Mouse (Mus musculus) liver, embryonic 13.5 days (tissue): ENCODE measurements around the gene Mtmr12. TPM values are rescaled to one million over a fixed set of nuclear protein-coding genes. Genes with fewer than 3 reads are reported as not detected.

ENCODE experiments used
- ATAC-seq: fragments of 200-750 bp; cut with Nextera tagmentation; 2 replicates; pipeline ENCODE4 v1.8.0; 2017; ENCODE audit warnings: low read depth, mild to moderate bottlenecking, moderate number of reproducible peaks, moderate library complexity
- DNase-seq: peaks from one replicate; pipeline ENCODE4 v3.0.0; 2022
- H3K27ac ChIP-seq: fragments of 300-500 bp; sonication (generic); 2 replicates; pipeline ENCODE4 v1.5.1; 2015; ENCODE audit warnings: moderate library complexity, mild to moderate bottlenecking, inconsistent platforms
- H3K27me3 ChIP-seq: fragments of 300-500 bp; sonication (generic); 2 replicates; pipeline ENCODE4 v1.6.1; 2015; ENCODE audit warnings: mild to moderate bottlenecking, inconsistent platforms
- H3K36me3 ChIP-seq: fragments of 300-500 bp; sonication (generic); 2 replicates; pipeline ENCODE4 v1.6.1; 2015; ENCODE audit warnings: mild to moderate bottlenecking, inconsistent platforms
- H3K4me1 ChIP-seq: fragments of 300-500 bp; sonication (generic); replicated peaks from 2 replicates; pipeline ENCODE4 v1.6.1; 2015; ENCODE audit warnings: inconsistent platforms
- H3K4me2 ChIP-seq: fragments of 300-500 bp; sonication (generic); 2 replicates; pipeline ENCODE4 v1.6.1; 2015; ENCODE audit warnings: inconsistent platforms, mild to moderate bottlenecking, moderate library complexity
- H3K4me3 ChIP-seq: fragments of 300-500 bp; sonication (generic); replicated peaks from 2 replicates; pipeline ENCODE4 v1.5.1; 2015; ENCODE audit warnings: mild to moderate bottlenecking, inconsistent platforms
- H3K9ac ChIP-seq: fragments of 300-500 bp; sonication (generic); 2 replicates; pipeline ENCODE4 v1.6.1; 2015; ENCODE audit warnings: mild to moderate bottlenecking, inconsistent platforms
- H3K9me3 ChIP-seq: fragments of 300-500 bp; sonication (generic); replicated peaks from 2 replicates; pipeline ENCODE4 v1.6.1; 2016; ENCODE audit warnings: inconsistent platforms
- WGBS: fragments of 180-500 bp; shearing (Covaris S2); methylation state at CpG from one replicate; pipeline ENCODE4 v1.1.7; 2015; ENCODE audit not compliant: insufficient replicate concordance; 5-methylcytosine and 5-hydroxymethylcytosine counted together
- polyA plus RNA-seq: library from polyadenylated mRNA; unstranded; fragments of >200 nt; fragmentation: Nextera tagmentation; extraction: Ambion mirVana; gene quantifications from 2 replicates; pipeline ENCODE4 v1.2.1, GENCODE M21; 2015

Gene Mtmr12
- polyA plus RNA-seq, 1 experiment from 2014 or later = 6.3 TPM

DNA sequence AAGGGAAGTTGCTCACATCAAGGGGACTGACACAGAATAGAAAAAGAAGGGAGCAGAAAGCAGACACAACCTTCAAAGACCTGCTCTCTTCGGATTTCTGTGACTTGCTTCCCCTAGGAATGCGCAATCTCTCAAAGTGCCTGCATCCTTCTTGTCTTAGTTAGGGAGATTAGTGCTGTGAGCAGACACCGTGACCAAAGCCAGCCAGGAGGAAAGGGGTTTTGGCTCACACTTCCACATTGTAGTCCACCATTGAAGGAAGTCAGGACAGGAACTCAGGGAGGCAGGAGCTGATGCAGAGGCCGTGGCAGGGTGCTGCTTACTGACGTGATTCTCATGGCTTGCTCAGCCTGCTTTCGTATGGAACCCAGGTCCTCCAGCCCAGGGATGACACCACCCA lies 33.5 kb downstream of the Mtmr12 start:
- Histone ChIP-seq H3K9ac (no peak overlapping the region), H3K27ac (no peak overlapping the region), H3K4me3 (no peak overlapping the region), H3K4me1 (peaks cover 33% of the 10 kb centered on the region), H3K36me3 (peaks cover 47% of the 10 kb centered on the region), H3K27me3 (no peaks in the 10 kb centered on the region), H3K9me3 (no peaks in the 10 kb centered on the region), H3K4me2 (no peak overlapping the region)
- DNase-seq (no peak), ATAC-seq (no peak)
- 85% methylated on average over 6 of the region's 6 CpGs for WGBS

DNA sequence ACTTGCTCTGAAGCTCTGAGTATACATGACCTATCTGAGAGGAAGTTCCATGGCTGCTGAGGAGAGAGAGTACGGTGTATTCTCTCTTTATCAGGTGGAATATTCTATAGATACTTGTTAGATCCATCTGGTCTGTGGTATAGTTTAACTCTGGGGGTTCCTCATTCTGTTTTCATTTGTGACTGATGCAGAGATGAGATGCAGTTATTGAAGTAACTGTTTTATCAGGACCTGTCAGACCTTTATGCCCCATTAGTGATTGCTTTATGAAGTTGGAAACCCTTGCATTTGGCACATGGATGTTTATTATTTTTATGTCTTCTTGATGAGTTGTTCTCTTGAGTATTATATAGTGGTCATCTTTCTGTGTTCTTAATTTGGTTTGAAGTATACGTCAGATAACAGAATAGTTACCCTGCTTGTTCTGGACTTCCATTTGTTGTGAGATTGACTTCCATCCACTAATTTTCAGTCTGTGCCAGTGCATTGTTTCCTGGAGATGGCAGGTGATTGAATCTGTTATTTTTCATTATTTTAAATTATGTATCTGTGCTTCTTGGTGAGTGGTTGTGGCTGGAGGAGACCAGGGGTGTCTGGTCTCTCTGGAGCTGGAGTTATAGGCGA lies 36.0 kb downstream of the Mtmr12 start:
- H3K4me1 ChIP-seq = peaks cover 35% of the 10 kb centered on the region
- DNase-seq (no peak), ATAC-seq (no peak)
- no peaks in the 10 kb centered on the region for H3K27me3 ChIP-seq
- peaks cover 43% of the 10 kb centered on the region for H3K36me3 ChIP-seq
- H3K4me2 ChIP-seq = no peak overlapping the region
- WGBS = 71% methylated on average over 3 of the region's 3 CpGs
- no peak overlapping the region for H3K4me3 ChIP-seq
- no peak overlapping the region for H3K9ac ChIP-seq
- no peak overlapping the region for H3K27ac ChIP-seq
- no peaks in the 10 kb centered on the region for H3K9me3 ChIP-seq

GRCm38 (mm10) chr15:12243792-12244191 lies 39.0 kb downstream of the Mtmr12 start:
- H3K27ac ChIP-seq = no peak overlapping the region
- ATAC-seq (no peak), DNase-seq (no peak)
- H3K9me3 ChIP-seq = no peaks in the 10 kb centered on the region
- no peak overlapping the region for H3K4me2 ChIP-seq
- no peaks in the 10 kb centered on the region for H3K27me3 ChIP-seq
- H3K4me3 ChIP-seq = no peak overlapping the region
- peaks cover 21% of the 10 kb centered on the region for H3K36me3 ChIP-seq
- 69% methylated on average over 3 of the region's 3 CpGs for WGBS
- H3K9ac ChIP-seq = no peak overlapping the region
- peaks cover 33% of the 10 kb centered on the region for H3K4me1 ChIP-seq

GRCm38 (mm10) chr15:12245580-12246359 lies 40.9 kb downstream of the Mtmr12 start:
- ATAC-seq = peak; percentile 85
- peaks cover 33% of the 10 kb centered on the region for H3K4me1 ChIP-seq
- peaks cover 14% of the 10 kb centered on the region for H3K36me3 ChIP-seq
- 19% methylated on average over 6 of the region's 6 CpGs for WGBS
- H3K27me3 ChIP-seq = no peaks in the 10 kb centered on the region
- no peaks in the 10 kb centered on the region for H3K9me3 ChIP-seq
- DNase-seq = peak; percentile 51
- peak overlapping the region; percentile 44 for H3K4me2 ChIP-seq
- H3K27ac ChIP-seq = peak overlapping the region; percentile 80
- H3K9ac ChIP-seq = peak overlapping the region; percentile 39; the same call in 1 of the 2 replicates
- no peak overlapping the region for H3K4me3 ChIP-seq

GRCm38 (mm10) chr15:12246360-12247158 lies 41.7 kb downstream of the Mtmr12 start:
- peak overlapping the region; percentile 80 for H3K27ac ChIP-seq
- 52% methylated on average over 11 of the region's 11 CpGs for WGBS
- ATAC-seq (peak; percentile 80), DNase-seq (peak; percentile 59)
- H3K36me3 ChIP-seq = peaks cover 22% of the 10 kb centered on the region
- no peak overlapping the region for H3K4me3 ChIP-seq
- no peaks in the 10 kb centered on the region for H3K27me3 ChIP-seq
- no peak overlapping the region; the same call in 1 of the 2 replicates for H3K9ac ChIP-seq
- no peaks in the 10 kb centered on the region for H3K9me3 ChIP-seq
- H3K4me1 ChIP-seq = peaks cover 30% of the 10 kb centered on the region
- H3K4me2 ChIP-seq = peak overlapping the region; percentile 44

- Histone ChIP-seq H3K9me3 (no peaks in the 10 kb centered on the region), H3K27ac (no peak overlapping the region), H3K4me3 (no peak overlapping the region), H3K27me3 (no peaks in the 10 kb centered on the region), H3K36me3 (peaks cover 28% of the 10 kb centered on the region), H3K4me2 (no peak overlapping the region), H3K4me1 (peaks cover 30% of the 10 kb centered on the region), H3K9ac (no peak overlapping the region)
- DNase-seq (no peak), ATAC-seq (no peak)
- 77% methylated on average over 4 of the region's 4 CpGs for WGBS
These were observed 42.4 kb downstream of the Mtmr12 start for GRCm38 (mm10) chr15:12247159-12247603.

DNA sequence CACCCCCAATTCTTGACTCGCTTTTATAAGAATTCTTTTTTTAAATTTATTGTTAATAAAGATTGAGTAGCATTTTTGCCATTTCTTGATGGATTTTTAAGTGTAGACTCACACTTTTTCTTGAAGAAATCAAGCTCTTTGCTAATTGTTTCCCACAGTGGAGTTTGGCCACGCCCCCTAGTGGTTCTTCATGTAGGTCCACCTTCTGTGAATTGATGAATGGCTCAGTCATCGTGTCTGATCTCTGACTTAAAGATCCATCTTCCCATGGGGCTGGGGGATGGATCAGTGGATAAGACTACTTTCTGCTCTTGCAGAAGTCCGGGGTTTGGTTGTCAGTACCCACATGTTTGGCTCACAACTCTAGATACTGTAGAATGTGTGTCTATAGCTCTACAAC lies 43.5 kb downstream of the Mtmr12 start:
- Histone ChIP-seq H3K4me3 (no peak overlapping the region), H3K27ac (no peak overlapping the region), H3K4me2 (no peak overlapping the region), H3K4me1 (peaks cover 30% of the 10 kb centered on the region), H3K9me3 (no peaks in the 10 kb centered on the region), H3K9ac (no peak overlapping the region), H3K36me3 (peaks cover 33% of the 10 kb centered on the region), H3K27me3 (no peaks in the 10 kb centered on the region)
- ATAC-seq = no peak
- no peak for DNase-seq
- WGBS = 39% methylated on average over 4 of the region's 4 CpGs

DNA sequence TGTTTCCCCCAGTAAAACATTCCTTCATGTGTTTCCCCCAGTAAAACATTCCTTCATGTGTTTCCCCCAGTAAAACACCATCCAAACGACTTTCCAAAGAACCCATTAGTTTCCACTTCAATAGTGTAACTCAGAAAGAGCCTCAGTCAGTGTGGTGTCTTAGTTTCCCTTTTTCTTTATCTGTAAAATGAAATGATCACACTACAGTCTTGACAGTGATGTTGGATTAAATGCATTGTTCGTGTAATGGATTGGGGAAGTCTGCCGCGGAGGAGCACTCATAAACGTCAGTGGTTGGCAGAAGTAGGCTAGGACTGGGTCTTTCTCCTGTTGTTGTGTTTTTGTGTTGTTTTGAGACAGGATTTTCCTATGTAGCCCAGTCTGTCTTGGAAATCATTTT lies 45.5 kb downstream of the Mtmr12 start:
- no peaks in the 10 kb centered on the region for H3K27me3 ChIP-seq
- no peak overlapping the region for H3K9ac ChIP-seq
- peaks cover 31% of the 10 kb centered on the region for H3K36me3 ChIP-seq
- WGBS = 72% methylated on average over 5 of the region's 5 CpGs
- no peak overlapping the region for H3K27ac ChIP-seq
- H3K4me1 ChIP-seq = peaks cover 23% of the 10 kb centered on the region
- no peak overlapping the region for H3K4me2 ChIP-seq
- ATAC-seq (no peak), DNase-seq (no peak)
- no peak overlapping the region for H3K4me3 ChIP-seq
- H3K9me3 ChIP-seq = no peaks in the 10 kb centered on the region

- H3K4me1 ChIP-seq = peaks cover 10% of the 10 kb centered on the region
- H3K9me3 ChIP-seq = no peaks in the 10 kb centered on the region
- H3K9ac ChIP-seq = no peak overlapping the region
- 88% methylated on average over 15 of the region's 15 CpGs for whole genome bisulfite sequencing
- no peak for ATAC-seq
- DNase-seq = no peak
- H3K27me3 ChIP-seq = no peaks in the 10 kb centered on the region
- H3K4me2 ChIP-seq = no peak overlapping the region
- H3K36me3 ChIP-seq = peaks cover 36% of the 10 kb centered on the region
- H3K27ac ChIP-seq = no peak overlapping the region
- H3K4me3 ChIP-seq = no peak overlapping the region
These were observed 46.8 kb downstream of the Mtmr12 start for GRCm38 (mm10) chr15:12251416-12252140.

GRCm38 (mm10) chr15:12252141-12252489 lies 47.3 kb downstream of the Mtmr12 start:
- WGBS = 84% methylated on average over 2 of the region's 2 CpGs
- DNase-seq (no peak), ATAC-seq (no peak)
- H3K4me1 ChIP-seq = peaks cover 5% of the 10 kb centered on the region
- peaks cover 36% of the 10 kb centered on the region for H3K36me3 ChIP-seq
- H3K27me3 ChIP-seq = no peaks in the 10 kb centered on the region
- no peak overlapping the region for H3K9ac ChIP-seq
- no peak overlapping the region for H3K27ac ChIP-seq
- no peak overlapping the region for H3K4me2 ChIP-seq
- no peak overlapping the region for H3K4me3 ChIP-seq
- H3K9me3 ChIP-seq = no peaks in the 10 kb centered on the region
